Comparison of ENCODE assay signal across 35 mouse cellular contexts in genomic region chr4:139545791-139546190, GRCm38 (mm10). TPM values are rescaled to one million over a fixed set of nuclear protein-coding genes. Genes with fewer than 3 reads are reported as not detected.
DNase-seq lines count a peak whose midpoint lies in the region; ATAC-seq and TF ChIP-seq lines count a peak whose summit lies in the region.
"Had no signal": no experiment of that assay in that cellular context is flagged by ENCODE, and none has a peak within 500 bp of the region (broad histone marks: within the 10 kb centered on the region; RNA-seq: fewer than 3 reads in every experiment).

No protein-coding gene starts in this region.

- 72% methylated on average over 6 of the region's 6 CpGs for WGBS in heart, embryonic 10.5 days
- 40% methylated on average over 6 of the region's 6 CpGs for WGBS in midbrain, embryonic 11.5 days
- 52% methylated on average over 6 of the region's 6 CpGs for WGBS in midbrain, postnatal 0 days
- WGBS in embryonic facial prominence, embryonic 12.5 days, result 45% methylated on average over 6 of the region's 6 CpGs

- no peak for ATAC-seq in midbrain, embryonic 11.5 days (ENCODE audit: low FRiP score)
- ATAC-seq in midbrain, postnatal 0 days (ENCODE audit: low FRiP score), result no peak
- no peak for ATAC-seq in embryonic facial prominence, embryonic 12.5 days (ENCODE audit: insufficient number of reproducible peaks, insufficient read depth, low FRiP score, low TSS enrichment)
- ATAC-seq: activated CD4-positive, CD25-positive, alpha-beta regulatory T cell, adult 4 months; forebrain, embryonic 15.5 days; intestine, postnatal 0 days had no signal

- 0 out of 2 replicates have a peak, but pooled peaks cover 5% of the 10 kb centered on the region for H3K27me3 ChIP-seq in heart, embryonic 10.5 days (ENCODE audit: insufficient read depth, poor library complexity, severe bottlenecking)
- H3K27me3 ChIP-seq in midbrain, embryonic 11.5 days (ENCODE audit: control insufficient read depth, insufficient read depth, low read length), result no peaks in the 10 kb centered on the region
- H3K27me3 ChIP-seq in midbrain, postnatal 0 days (ENCODE audit: insufficient read depth, low read length), result no peaks in the 10 kb centered on the region
- no peaks in the 10 kb centered on the region for H3K27me3 ChIP-seq in embryonic facial prominence, embryonic 12.5 days
- H3K27me3 ChIP-seq: embryonic facial prominence, embryonic 13.5 days; forebrain, embryonic 15.5 days; heart, embryonic 13.5 days; hindbrain, embryonic 15.5 days; kidney, embryonic 15.5 days; lung, embryonic 15.5 days; neural tube, embryonic 12.5 days had no signal

- H3K36me3 ChIP-seq in heart, embryonic 10.5 days, result no peaks in the 10 kb centered on the region
- H3K36me3 ChIP-seq in midbrain, embryonic 11.5 days (ENCODE audit: control insufficient read depth, insufficient read depth, low read length), result no peaks in the 10 kb centered on the region
- H3K36me3 ChIP-seq in midbrain, postnatal 0 days (ENCODE audit: insufficient read depth, low read length), result no peaks in the 10 kb centered on the region
- H3K36me3 ChIP-seq in embryonic facial prominence, embryonic 12.5 days, result no peaks in the 10 kb centered on the region
- H3K36me3 ChIP-seq: embryonic facial prominence, embryonic 13.5 days; forebrain, embryonic 15.5 days; heart, embryonic 13.5 days; hindbrain, embryonic 15.5 days; kidney, embryonic 15.5 days; lung, embryonic 15.5 days; neural tube, embryonic 12.5 days had no signal

- H3K9me3 ChIP-seq in heart, embryonic 10.5 days, result no peaks in the 10 kb centered on the region
- H3K9me3 ChIP-seq in midbrain, embryonic 11.5 days (ENCODE audit: control insufficient read depth, low read length), result no peaks in the 10 kb centered on the region
- no peaks in the 10 kb centered on the region for H3K9me3 ChIP-seq in midbrain, postnatal 0 days (ENCODE audit: low read length)
- H3K9me3 ChIP-seq in embryonic facial prominence, embryonic 12.5 days, result no peaks in the 10 kb centered on the region
- H3K9me3 ChIP-seq: embryonic facial prominence, embryonic 13.5 days; forebrain, embryonic 15.5 days; heart, embryonic 13.5 days; hindbrain, embryonic 15.5 days; kidney, embryonic 15.5 days; lung, embryonic 15.5 days; neural tube, embryonic 12.5 days had no signal

- H3K4me2 ChIP-seq in midbrain, embryonic 11.5 days, result no peak overlapping the region
- H3K4me2 ChIP-seq in midbrain, postnatal 0 days (ENCODE audit: low read depth, low read length, poor library complexity, severe bottlenecking), result no peak overlapping the region
- no peak overlapping the region for H3K4me2 ChIP-seq in embryonic facial prominence, embryonic 12.5 days (replicated peaks)
- H3K4me2 ChIP-seq: embryonic facial prominence, embryonic 13.5 days; forebrain, embryonic 15.5 days; heart, embryonic 13.5 days; hindbrain, embryonic 15.5 days; kidney, embryonic 15.5 days; lung, embryonic 15.5 days; neural tube, embryonic 12.5 days had no signal

- no peak for DNase-seq in heart, embryonic 10.5 days (ENCODE audit: low spot score)
- no peak for DNase-seq in heart, postnatal 10 days
- DNase-seq in midbrain, embryonic 11.5 days (ENCODE audit: low spot score, missing footprints), result peak; percentile 80
- DNase-seq in midbrain, postnatal 0 days (ENCODE audit: low spot score), result no peak
- DNase-seq in brain, adult 2 months (ENCODE audit: low read depth, low spot score), result peak; percentile 25
- no peak for DNase-seq in liver
- DNase-seq in layer of hippocampus, adult 8-10 months (ENCODE audit: low spot score in 2 of 2), result no peak
- DNase-seq: adrenal gland, adult 8-10 months; cerebellum, adult 8-10 months; cerebellum, postnatal 36 days; gastrocnemius, postnatal 10 days; heart, adult 18-20 months; kidney, postnatal 36 days; layer of hippocampus, adult 9-11 months; lung, postnatal 4 days; thymus, adult 18-20 months; thymus, postnatal 4 days had no signal

- no peak overlapping the region for H3K9ac ChIP-seq in midbrain, embryonic 11.5 days (ENCODE audit: low read length)
- no peak overlapping the region for H3K9ac ChIP-seq in midbrain, postnatal 0 days (replicated peaks; ENCODE audit: low read length, poor library complexity, severe bottlenecking)
- no peak overlapping the region for H3K9ac ChIP-seq in embryonic facial prominence, embryonic 12.5 days
- H3K9ac ChIP-seq: embryonic facial prominence, embryonic 13.5 days; forebrain, embryonic 15.5 days; heart, embryonic 13.5 days; hindbrain, embryonic 15.5 days; kidney, embryonic 15.5 days; liver, embryonic 14.5 days; lung, embryonic 15.5 days; neural tube, embryonic 12.5 days had no signal

- no peak for TF ChIP-seq CTCF in midbrain, postnatal 0 days (IDR thresholded peaks at IDR 0.05)

- intact Hi-C loops in heart, postnatal 10 days (cut with DNase I), result no loop called here

- H3K4me3 ChIP-seq in heart, embryonic 10.5 days, result no peak overlapping the region
- H3K4me3 ChIP-seq in midbrain, embryonic 11.5 days (ENCODE audit: low read depth, low read length), result no peak overlapping the region
- H3K4me3 ChIP-seq in midbrain, postnatal 0 days (ENCODE audit: low read depth, low read length), result no peak overlapping the region
- H3K4me3 ChIP-seq in embryonic facial prominence, embryonic 12.5 days, result no peak overlapping the region
- H3K4me3 ChIP-seq: embryonic facial prominence, embryonic 13.5 days; erythroblast, embryonic 14.5 days; forebrain, embryonic 15.5 days; heart, embryonic 13.5 days; hindbrain, embryonic 15.5 days; kidney, embryonic 15.5 days; lung, embryonic 15.5 days; neural tube, embryonic 12.5 days had no signal

- no peaks in the 10 kb centered on the region for H3K4me1 ChIP-seq in heart, embryonic 10.5 days
- no peaks in the 10 kb centered on the region for H3K4me1 ChIP-seq in midbrain, embryonic 11.5 days (ENCODE audit: control insufficient read depth, insufficient read depth, low read length)
- no peaks in the 10 kb centered on the region for H3K4me1 ChIP-seq in midbrain, postnatal 0 days (ENCODE audit: insufficient read depth, low read length)
- no peaks in the 10 kb centered on the region for H3K4me1 ChIP-seq in embryonic facial prominence, embryonic 12.5 days
- H3K4me1 ChIP-seq: embryonic facial prominence, embryonic 13.5 days; forebrain, embryonic 15.5 days; heart, embryonic 13.5 days; hindbrain, embryonic 15.5 days; kidney, embryonic 15.5 days; lung, embryonic 15.5 days had no signal

- peak overlapping the region; percentile 24; the same call in 1 of the 2 replicates for H3K27ac ChIP-seq in heart, embryonic 10.5 days
- no peak overlapping the region; the same call in 1 of the 2 replicates for H3K27ac ChIP-seq in midbrain, embryonic 11.5 days (ENCODE audit: low read depth, low read length)
- H3K27ac ChIP-seq in midbrain, postnatal 0 days (ENCODE audit: low read depth, low read length), result no peak overlapping the region
- 0 out of 2 replicates have a peak overlapping the region, but pooled peaks have one; percentile 9 for H3K27ac ChIP-seq in embryonic facial prominence, embryonic 12.5 days
- H3K27ac ChIP-seq: embryonic facial prominence, embryonic 13.5 days; forebrain, embryonic 15.5 days; heart, embryonic 13.5 days; hindbrain, embryonic 15.5 days; kidney, embryonic 15.5 days; liver, embryonic 14.5 days; lung, embryonic 15.5 days; neural tube, embryonic 12.5 days had no signal

RNA-seq across cellular contexts. Expression of gene Iffo2, which starts 15.4 kb away (rescaled TPM):
- 3.4 and 4.8 TPM in 2 replicates for polyA plus RNA-seq in heart, embryonic 10.5 days (2016; fragmentation: Nextera tagmentation; extraction: Ambion mirVana)
- 10 to 100 TPM; 11.5 to 13.0 TPM for total RNA-seq in heart, postnatal 10 days (2021)
- polyA plus RNA-seq in midbrain, embryonic 11.5 days (2014; fragmentation: Nextera tagmentation; extraction: Ambion mirVana), result 1.8 and 3.3 TPM in 2 replicates
- total RNA-seq in midbrain, postnatal 0 days (2014; rRNA removed), result 14.8 and 18.1 TPM in 2 replicates
- 4.3 and 5.8 TPM in 2 replicates for polyA plus RNA-seq in midbrain, postnatal 0 days (2015; fragmentation: Nextera tagmentation; extraction: Ambion mirVana)
- 6.1 and 6.4 TPM in 2 replicates for polyA plus RNA-seq in embryonic facial prominence, embryonic 12.5 days (2016; fragmentation: Nextera tagmentation; extraction: Ambion mirVana)
- total RNA-seq in layer of hippocampus, adult 8-10 months (2022), result 10 to 100 TPM; 16.0 to 18.5 (median 17.7) TPM
- polyA plus RNA-seq: erythroblast, embryonic 14.5 days had no signal

RNA-seq across cellular contexts. Expression of gene Gm21969, which starts 57.2 kb away (rescaled TPM):
- not detected in 2 replicates for polyA plus RNA-seq in heart, embryonic 10.5 days (2016; fragmentation: Nextera tagmentation; extraction: Ambion mirVana)
- not detected for total RNA-seq in heart, postnatal 10 days (2021)
- not detected in 2 replicates for polyA plus RNA-seq in midbrain, embryonic 11.5 days (2014; fragmentation: Nextera tagmentation; extraction: Ambion mirVana)
- not detected in 2 replicates for total RNA-seq in midbrain, postnatal 0 days (2014; rRNA removed)
- polyA plus RNA-seq in midbrain, postnatal 0 days (2015; fragmentation: Nextera tagmentation; extraction: Ambion mirVana), result not detected in 2 replicates
- polyA plus RNA-seq in embryonic facial prominence, embryonic 12.5 days (2016; fragmentation: Nextera tagmentation; extraction: Ambion mirVana), result not detected in 2 replicates
- not detected for total RNA-seq in layer of hippocampus, adult 8-10 months (2022)
- total RNA-seq: gastrocnemius, postnatal 10 days; heart, adult 18-20 months; heart, postnatal 25 days; left cerebral cortex, postnatal 25 days; megakaryocyte-erythroid progenitor cell, adult 5-6 weeks; monocyte, adult 5-6 weeks had no signal
- polyA plus RNA-seq: activated CD4-positive, CD25-positive, alpha-beta regulatory T cell, adult 4 months; embryonic facial prominence, embryonic 13.5 days; forebrain, embryonic 15.5 days; heart, embryonic 13.5 days; hindbrain, embryonic 15.5 days; intestine, postnatal 0 days; kidney, embryonic 15.5 days; liver, embryonic 14.5 days; lung, embryonic 15.5 days; neural tube, embryonic 12.5 days; small intestine, adult 2 months; stomach, embryonic 16.5 days had no signal

Comparison
In these comparisons a context has a peak if more than half of its experiments do, and no peak if none do; other contexts are left out.
1. DNase-seq: peak in midbrain, embryonic 11.5 days (single experiment) and brain, adult 2 months (single experiment); none in heart, embryonic 10.5 days (single experiment), heart, postnatal 10 days (0 of 2), midbrain, postnatal 0 days (single experiment), liver (single experiment) and layer of hippocampus, adult 8-10 months (0 of 2).
2. H3K27ac ChIP-seq: peak in heart, embryonic 10.5 days (single experiment) and embryonic facial prominence, embryonic 12.5 days (single experiment); none in midbrain, embryonic 11.5 days (single experiment) and midbrain, postnatal 0 days (single experiment).